Mouse (Mus musculus): ENCODE results near the gene Lpp.

Lpp gene

DNA sequence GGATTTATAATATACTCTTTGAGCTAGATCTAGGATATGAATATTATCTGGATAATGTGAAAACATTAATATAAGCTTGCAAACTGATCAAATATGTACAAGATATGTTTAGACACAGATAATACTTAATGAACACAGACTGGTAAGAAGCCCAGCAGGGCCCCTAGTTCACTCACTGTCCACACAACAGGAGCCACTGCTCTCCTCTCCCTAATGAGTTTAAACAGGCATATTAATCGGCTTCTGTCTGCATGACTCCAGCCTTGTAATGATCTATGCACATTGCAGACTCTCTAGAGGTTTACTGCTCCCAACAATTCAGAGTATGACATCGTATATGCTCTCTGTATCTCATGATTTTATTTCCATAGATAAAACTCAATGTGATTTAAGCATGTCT is 243.6 kb downstream of the Lpp start:
- no peak for DNase-seq

DNA sequence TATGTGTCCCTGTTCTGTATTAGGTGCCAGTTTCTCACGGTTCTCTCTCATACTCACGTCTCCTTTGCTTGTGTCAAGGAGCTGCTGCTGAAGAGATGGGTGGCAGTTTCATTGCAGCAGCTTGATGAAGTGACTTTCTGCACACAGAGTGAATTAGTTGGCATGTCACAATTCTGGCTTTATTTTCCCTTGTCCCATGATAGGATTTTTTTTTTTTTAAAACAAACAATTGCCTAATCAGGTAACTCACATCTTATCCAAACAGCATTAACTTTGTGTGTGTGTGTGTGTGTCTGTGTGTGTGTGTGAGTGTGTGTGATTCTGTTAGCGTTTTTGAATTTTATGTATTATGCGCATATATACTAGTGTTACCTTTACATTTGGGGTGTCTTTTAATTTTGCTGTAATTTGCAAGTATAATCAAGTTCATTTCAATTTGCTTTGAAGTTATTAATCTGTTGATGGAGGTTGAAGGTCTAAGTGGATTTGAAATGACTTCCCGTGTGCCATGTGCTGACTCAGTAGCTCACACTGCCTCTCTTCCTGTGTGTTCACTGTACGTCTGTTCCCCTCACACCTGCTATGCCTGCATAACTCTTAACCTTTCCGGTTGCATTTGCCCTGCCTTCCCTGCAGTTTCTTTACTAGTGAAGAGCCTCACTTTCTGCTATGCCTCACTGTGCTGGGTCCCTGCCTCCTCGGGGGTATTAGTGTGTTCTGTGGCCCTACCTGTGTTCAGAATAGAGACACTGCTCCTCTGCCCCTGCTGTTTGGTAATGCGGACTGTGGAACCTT is 247.9 kb downstream of the Lpp start:
- DNase-seq: no peak

DNA sequence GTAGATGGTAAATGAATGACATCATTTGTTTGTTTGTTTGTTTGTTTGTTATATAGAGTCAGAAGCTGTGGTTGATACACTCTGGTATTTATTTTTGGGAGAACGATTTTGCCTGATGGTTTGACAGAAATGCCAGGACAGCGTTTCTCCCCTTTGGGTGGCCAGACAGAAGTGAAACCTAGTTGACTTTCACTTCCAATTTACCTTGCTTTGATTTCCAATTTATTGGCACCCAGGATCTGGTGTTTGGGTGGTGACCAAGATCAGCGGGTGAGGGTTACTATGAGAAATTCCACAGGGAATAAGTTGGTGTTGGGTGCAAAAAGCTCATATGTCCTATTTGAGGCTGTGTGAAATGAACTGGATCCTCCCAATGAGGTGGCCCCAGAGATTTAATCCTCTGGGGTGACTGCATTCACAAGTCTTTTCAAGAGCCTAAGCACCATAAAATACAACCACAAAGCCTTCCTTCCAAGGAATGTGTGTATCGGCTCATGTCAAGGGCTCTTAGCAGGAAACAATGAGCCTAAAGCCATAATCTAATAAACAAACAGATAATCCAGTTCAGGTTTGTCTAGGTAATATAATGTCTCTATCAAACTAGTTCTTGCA is 249.8 kb downstream of the Lpp start:
- no peak for DNase-seq

DNA sequence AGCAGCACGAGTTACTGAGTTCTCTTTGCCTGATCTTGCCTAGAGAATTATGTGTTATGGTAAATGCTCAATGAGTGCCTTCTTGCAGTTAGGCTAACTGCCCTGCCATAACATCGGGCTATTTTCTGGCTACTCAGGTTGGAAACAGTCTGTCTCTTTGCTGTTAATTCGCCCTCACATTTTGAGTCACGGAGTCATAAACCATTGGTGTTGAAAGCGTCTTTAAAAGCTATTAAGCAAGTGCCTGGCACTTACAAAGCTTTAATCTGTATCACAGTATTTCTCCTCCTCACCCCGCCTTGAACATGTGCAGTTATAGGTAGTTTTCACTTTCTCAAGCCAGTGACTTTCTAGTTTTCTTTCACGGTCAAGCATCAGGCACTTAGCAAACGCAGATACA is 250.8 kb downstream of the Lpp start:
- DNase-seq: no peak

DNA sequence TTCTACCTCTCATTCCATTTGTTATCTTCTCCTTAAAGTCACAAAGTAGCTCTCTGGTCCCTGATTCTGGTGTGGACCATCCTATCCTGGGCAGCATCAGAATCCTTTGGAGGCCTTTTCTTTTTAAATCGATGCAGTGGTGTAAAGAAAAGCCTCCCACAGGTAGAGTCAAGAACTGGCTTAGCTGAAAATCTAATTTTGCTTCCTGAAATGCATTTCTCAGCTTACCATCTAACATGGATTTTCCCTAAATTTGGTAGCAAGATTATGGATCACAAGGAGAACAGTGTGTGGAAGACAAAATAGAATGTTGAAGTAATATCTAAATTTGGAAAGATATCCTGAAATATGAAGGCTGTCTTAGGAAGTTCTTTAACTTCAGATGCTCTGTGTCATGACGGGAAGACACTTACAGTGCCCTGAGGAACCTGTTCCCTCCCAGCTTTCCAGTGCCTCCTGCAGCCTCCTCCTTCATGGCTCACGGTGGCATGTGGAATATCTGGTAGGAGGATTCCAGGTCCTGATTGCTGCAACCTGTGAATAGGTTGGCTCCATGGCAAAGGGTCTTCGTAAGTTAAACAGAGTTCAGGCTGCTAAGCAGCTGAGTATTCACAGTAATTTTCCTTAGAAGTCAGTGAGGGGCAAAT is 251.6 kb downstream of the Lpp start:
- DNase-seq: no peak

DNA sequence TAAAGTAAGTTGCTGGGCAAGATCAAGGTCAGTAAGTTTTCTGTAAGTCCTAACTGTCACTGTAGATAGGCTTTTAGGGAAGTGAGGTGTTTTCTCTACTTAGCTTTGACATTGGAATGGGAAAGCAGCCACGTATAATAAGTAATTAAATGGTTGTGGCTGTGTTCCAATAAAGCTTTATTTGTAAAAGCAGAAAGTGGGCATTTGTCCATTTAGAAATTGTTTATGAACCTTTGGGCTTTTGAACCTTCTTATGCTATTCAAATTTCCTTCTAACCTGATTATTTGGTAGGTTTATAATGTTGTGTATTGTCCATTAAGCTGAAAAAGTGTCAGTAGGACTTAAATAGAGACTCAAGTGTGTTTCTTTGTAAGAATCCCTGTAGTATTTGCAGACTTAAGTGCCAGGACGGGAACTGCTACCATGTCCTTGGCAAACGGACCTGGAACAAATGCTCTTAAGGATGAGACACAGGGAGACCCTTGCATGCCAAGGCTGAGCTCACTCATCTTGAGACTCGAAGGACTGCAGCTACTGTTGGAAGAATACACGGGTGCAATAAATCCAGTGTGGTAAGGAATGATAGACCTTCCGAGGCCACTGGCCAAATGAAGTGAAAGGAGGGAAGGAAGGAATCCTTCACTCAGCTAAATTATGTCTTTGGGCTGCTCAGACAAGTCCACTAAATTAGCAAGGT is 252.7 kb downstream of the Lpp start:
- no peak for DNase-seq

DNA sequence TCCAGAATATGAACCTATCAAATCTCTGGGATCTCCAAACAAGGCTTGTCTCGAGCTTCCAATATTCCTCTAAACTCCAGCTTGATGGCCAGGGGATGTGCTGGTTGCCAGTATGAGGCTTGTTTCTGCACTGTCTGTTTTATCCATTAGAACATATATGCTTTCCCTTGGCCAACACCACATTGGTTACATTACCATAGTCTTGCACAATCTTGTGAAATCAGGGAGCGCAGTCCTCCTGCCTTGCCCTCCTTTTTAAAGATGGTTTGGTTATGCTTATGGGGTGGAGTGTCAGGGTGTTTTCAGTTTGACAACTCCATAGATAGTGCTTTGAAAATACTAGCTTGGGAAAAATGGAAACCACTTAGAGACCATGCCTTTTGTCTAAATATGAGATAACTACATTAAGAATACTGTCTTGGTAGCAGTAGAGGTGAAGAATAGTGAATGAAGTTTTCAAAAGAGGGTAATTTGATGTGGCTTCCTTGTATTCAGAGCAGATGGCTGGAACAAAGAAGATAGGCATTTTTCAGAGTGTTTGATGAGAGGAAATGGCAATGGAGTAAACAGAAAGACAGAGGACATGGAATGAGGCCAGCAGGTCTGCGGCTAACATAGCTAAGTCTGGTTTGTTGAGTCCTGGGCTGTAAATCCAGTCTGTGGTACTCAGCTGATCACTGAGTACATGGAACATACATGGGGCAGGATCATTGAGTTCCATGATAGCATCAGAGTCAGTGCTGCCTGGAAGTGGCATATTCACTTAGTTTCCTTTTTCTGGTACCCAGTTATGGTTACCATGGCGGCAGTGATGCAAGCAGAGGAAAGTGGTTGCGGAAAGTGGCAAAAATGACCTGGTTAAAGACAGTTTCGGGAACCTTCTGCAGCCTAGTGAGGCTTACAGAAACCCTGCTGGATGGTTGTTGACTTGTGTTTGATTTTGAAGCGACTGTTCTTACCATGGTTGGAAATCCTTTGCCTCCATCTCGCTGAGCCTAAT is 258.6 kb downstream of the Lpp start:
- no peak for DNase-seq

DNA sequence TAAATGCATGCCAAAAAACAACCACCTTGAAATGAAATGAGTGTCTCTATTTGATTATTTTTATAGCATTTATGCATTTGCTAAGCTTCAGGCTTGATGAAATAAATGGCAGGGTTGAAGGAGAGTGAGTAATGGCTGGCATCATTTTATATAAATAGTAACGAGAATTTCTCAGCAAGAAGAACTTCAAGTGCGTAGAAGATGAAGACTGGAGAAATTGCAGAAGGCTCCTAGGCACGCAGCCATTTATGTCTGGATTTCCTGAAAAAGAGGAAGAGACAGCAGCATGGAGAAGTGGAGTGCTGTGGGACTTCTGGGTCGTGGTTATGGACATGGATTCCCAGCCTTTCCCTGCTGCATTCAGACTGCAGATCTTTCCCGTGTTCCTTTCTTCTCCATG is 259.7 kb downstream of the Lpp start:
- no peak for DNase-seq

DNA sequence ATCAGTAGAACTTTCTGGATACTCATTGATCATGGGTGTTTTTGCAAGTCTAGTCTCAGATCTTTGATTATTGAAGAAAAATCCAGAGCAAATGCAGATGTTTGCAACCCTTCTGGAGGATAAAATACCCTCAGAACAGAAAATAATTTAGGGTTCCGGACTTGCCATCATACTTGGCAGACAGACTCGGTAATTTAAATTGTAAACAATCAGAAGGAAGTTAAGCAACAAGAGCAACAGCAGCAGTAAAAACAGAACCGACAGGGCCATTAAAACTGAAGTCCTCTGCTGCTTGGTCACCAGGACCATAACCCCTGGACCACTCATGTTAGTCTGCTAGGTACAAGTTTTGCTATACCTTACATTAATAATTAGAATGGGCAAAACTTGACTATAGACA is 261.8 kb downstream of the Lpp start:
- DNase-seq: no peak

DNA sequence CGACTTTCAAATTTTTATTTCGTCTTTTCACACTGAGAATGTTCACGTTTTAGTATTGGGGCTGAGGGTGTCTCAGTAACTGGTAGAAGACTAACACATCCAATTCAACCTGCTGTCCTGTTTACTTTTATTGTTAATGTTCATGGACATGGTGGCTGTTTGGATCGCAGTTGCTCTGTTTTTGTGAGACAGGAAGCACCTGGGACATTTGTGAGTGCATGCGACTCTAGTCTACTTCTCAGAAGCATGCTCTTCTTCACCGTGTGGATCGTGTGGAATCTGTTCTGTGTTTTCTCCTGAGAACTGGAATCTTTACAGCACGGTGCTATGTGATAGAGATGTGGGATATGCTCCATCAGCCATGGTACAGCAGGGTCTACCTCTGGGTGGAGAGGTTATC is 262.7 kb downstream of the Lpp start:
- no peak for DNase-seq

DNA sequence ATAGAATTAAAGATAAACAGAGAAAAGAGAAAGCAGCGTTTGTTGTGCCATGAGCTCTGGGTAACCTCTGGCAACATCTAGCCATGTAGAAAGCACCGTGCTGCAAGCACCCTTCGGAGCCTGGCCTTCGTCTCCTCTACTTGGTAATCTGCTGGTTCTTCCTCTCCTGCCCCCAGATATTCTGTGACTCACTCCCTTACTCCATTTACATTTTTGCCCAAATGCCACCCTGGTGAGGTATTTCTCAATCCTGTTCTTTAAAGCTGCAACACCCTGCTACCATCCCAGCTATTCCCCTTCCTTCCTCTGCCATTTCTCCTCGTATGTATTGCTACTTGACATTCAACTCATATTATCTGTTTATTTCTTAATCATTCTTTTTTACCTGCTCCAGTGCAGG is 263.4 kb downstream of the Lpp start:
- DNase-seq: no peak

DNA sequence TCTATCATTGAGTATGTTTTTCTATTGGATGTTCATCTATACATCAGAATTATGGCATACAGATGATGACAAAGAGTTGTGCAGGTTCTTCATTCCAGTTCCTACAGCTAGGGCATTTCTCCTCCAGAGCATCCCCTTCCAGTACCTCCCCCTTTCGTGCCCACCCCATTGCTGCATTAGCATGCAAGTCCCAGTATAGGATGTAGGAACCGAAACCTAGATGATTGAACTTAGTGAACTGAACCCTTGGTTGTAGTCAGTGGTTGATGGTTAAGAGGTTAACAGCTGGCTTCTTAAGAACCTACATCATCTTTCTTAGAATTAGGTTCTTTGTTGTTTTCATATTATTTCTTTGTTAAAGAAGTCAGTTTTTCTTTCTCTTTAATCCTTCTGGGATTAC is 265.7 kb downstream of the Lpp start:
- DNase-seq: no peak

DNA sequence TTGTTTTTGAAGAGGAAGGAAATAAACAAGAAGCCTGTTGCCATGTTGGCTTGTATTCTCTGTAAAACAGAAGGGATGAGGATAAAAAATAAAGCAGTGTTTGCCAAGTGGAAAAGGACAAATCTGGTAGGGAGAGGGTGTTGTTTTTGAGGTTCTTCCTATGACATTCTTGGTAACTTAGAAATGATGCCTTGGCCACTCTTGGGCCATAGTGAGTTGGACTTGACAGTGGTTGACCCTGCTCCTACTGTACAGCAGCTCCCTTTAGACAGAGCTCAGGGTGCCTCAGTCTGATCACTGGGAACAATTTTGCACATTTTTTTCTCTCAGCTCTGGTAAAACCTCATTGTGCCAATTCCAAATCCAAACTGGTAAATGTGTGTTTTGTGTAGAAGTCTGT is 270.8 kb downstream of the Lpp start:
- no peak for DNase-seq

DNA sequence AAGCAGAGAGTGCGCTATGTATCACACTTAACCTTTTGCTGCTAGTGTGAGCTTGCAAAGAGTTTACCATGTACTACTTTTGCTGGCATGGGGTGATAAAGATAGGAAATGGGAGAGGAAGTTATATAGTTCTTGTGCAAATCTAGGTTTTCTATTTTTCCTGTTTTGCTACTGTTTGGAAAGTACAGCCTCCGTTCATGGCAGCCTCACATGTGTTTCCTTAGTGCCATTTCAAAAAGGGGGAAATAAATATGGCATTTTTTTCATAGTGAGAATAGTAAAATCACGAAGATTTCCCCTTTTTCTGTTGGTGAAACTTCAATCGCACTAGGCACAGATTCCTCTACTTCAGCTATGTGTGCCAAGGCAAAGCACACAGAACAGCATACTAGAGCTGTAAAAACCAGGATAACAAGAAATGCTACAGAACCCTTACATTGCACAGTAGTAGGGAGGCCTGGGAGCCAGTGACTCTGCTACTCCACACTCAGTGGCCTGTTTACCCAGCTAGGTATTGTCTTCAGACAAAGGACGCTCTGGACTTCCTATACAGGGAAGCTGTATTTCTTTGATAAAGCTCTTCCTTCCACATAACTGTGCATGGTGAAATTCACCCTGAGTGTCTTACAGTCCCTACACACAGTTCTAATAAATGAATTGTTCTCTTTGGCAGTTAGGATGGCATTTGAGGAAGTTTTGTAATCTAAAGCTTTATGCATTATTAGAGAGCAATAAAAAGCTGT is 276.6 kb downstream of the Lpp start:
- no peak for DNase-seq

DNA sequence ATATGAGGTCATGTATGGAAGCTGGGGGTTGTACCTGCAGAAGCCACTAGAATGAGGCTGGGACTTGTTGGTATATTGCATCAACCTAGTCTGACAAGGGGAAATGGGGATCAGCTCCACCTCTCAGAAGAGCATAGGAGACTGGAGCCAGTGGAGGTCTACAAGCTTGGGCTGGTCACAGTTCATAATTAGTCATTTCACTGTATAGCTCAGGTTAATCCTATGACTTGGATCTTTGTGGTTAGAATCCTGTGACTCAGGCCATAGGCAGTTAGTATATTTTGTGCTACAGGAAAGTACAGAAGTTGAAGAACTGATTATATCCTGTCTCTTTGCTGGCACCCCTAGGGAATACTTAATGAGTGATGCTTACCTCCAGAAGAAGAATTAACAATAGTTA is 285.6 kb downstream of the Lpp start:
- DNase-seq: no peak

DNA sequence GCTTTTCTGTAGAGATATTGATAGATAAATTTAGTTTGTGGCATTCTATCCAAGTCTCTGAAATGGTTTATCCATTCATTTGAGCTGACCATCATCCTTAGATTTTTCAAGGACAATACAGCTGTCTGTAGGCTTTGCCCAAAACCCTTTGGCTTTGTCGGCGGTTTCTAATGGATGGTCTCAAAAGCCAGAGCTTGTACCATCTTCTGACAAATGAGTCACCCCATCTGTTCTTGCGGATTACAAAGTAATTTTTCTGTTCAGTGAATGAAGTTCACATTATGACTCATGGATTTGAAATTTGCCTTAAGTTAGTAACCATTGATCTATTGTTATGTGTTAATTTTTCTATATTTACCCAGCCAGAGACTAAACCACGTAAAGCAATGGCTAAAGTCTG is 301.8 kb downstream of the Lpp start:
- no peak for DNase-seq

DNA sequence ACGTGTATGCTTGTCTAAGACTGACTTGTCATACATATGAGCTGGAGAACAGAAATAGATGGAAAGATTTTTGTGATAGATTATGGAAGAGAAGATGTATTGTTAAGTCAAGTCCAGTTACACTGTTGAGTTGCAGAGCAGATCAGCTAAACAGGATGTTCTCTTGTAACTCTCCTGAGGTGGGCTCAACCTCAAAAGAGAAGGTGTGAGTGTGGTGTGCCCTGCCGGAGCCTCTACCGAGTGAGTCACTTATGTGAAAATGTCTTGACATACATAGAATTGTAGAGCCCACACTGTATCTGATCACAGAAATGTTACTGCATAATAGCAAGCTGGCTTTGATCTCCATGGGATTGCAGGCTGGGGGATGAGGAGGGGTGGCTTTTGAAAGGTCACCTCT is 310.9 kb downstream of the Lpp start:
- no peak for DNase-seq

DNA sequence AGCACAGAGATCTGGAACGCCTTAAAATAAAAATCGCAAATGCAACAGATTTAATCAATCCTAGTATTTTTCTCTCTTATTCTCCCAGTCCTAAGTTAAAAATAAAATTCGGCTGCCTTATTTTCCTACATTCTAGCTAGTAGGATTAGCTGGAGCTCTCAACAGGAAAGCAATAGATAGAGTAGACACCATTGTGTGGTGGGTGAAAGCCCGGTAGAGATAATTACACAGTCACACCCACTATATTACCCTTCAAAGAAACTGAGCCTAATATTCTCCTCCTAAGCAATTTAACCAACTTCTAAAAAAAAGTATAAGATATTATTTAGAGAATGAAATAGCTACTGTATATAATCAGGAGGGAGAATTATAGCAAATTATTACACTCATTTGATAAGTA is 330.3 kb downstream of the Lpp start:
- no peak for DNase-seq

DNA sequence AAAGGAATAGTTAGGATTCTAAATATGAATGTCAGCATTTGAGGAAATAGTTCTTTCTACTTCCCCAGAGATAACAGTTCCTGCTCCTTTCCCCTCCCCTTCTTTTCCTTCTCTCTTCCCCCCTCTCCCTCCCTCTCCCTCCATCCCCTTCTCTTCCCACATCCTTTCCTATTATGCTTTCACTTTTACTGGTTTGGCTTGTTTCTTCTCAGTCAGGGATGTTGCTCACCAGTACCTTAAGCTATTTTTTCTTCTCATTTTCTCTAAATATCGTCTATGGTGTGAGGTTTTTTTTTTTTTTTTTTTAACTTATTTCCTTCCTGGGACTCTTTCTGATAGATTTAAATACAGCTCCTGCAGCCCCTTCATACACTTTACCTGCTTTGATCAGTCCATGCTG is 339.4 kb downstream of the Lpp start:
- DNase-seq: no peak

DNA sequence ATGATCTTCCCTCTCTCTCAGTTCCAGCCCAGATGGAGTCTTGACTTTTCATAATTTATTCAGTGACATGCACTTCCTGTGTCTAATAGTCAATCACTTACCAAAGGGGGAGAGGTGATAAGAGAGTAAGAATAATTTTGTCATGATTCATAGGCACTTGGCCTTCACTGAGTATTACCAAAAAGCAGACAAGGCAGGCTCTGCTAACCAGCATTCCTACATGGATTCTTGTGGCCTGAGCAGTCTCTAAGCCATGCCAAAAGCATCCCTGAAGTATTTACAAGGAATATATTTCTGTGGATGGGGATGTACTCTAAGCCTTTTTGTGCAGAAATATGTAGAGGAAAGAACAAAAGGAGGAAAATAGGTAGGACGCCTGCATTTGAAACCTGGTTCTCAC is 340.0 kb downstream of the Lpp start:
- no peak for DNase-seq

DNA sequence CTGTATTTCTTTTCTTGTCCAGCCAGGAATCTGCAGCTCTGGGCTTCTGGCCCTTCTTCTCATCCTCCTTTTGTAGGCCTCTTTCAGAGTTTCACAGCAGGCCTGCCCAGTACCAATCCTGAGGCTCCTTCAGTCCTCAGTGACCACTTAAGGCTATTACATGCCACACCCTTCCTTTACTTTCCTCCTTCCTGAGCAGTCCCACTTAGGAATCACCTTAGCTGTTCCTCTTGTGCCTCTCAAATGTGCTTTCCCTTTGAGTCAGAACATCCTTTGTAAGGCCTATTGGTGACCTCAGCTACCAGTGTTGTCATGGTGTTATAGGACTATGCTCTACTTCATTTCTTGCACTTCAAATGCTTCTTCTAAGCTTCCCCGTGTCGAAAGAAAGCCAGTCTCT is 342.4 kb downstream of the Lpp start:
- DNase-seq: no peak

Measured in kidney, adult 18-20 months (tissue).